Mouse (Mus musculus) E14TG2a.4 (cell line): ENCODE results near the gene Plekhd1.

Experiments
- H3K27me3 ChIP-seq: 2 replicates; pipeline ENCODE4 v1.6.1; 2014; ENCODE audit warnings: low read length, control low read depth; ENCODE audit not compliant: insufficient read depth
- H3K36me3 ChIP-seq: 2 replicates; pipeline ENCODE4 v1.6.1; 2014; ENCODE audit warnings: low read length, control low read depth; ENCODE audit not compliant: insufficient read depth
- H3K4me1 ChIP-seq: replicated peaks from 2 replicates; pipeline ENCODE4 v1.6.1; 2014; ENCODE audit warnings: low read depth, low read length, control low read depth
- H3K4me3 ChIP-seq: replicated peaks from 2 replicates; pipeline ENCODE4 v1.5.1; 2014; ENCODE audit warnings: mild to moderate bottlenecking, low read length
- H3K9me3 ChIP-seq: 2 replicates; pipeline ENCODE4 v1.6.1; 2014; ENCODE audit warnings: low read length, control low read depth
- CTCF ChIP-seq: conservative IDR thresholded peaks from 2 replicates; pipeline ENCODE4 v1.5.1; 2014; ENCODE audit warnings: low read length
- NANOG ChIP-seq: IDR thresholded peaks from 2 replicates; pipeline ENCODE4 v1.6.1; 2014; ENCODE audit warnings: borderline replicate concordance, low read length, mixed read lengths
- POU5F1 ChIP-seq: IDR thresholded peaks from 2 replicates; pipeline ENCODE4 v1.6.1; 2014; ENCODE audit warnings: low read length, borderline replicate concordance

Gene Plekhd1

GRCm38 (mm10) chr12:80692269-80692972, at the start of gene Plekhd1:
Gene Plekhd1 (plus strand): TSS chr12:80692591.
- Histone ChIP-seq H3K4me3 (peak within 1 kb of the TSS; percentile 82), H3K9me3 (no peaks in the 10 kb centered on the region), H3K4me1 (peaks cover 51% of the 10 kb centered on the region), H3K27me3 (peaks cover 72% of the 10 kb centered on the region), H3K36me3 (no peaks in the 10 kb centered on the region)
- TF ChIP-seq CTCF (no peak), NANOG (no peak), POU5F1 (no peak)

- H3K9me3 ChIP-seq: no peaks in the 10 kb centered on the region
- TF ChIP-seq CTCF (peak; percentile 90), NANOG (no peak)
These were observed 49.4 kb upstream of the Plekhd1 start for GRCm38 (mm10) chr12:80642725-80643692.

GRCm38 (mm10) chr12:80643693-80644505, 48.5 kb upstream of the Plekhd1 start, which contains the start of the genes Slc39a9 and Erh:
Gene Slc39a9 (plus strand): TSS chr12:80643883.
Gene Erh (minus strand): TSS chr12:80644341.
- Histone ChIP-seq H3K9me3 (no peaks in the 10 kb centered on the region), H3K36me3 (peaks cover 68% of the 10 kb centered on the region), H3K4me3 (peak within 1 kb of the TSS; percentile 99), H3K27me3 (no peaks in the 10 kb centered on the region), H3K4me1 (peaks cover 55% of the 10 kb centered on the region)
- TF ChIP-seq NANOG: no peak
- TF ChIP-seq POU5F1: no peak
- no peak for TF ChIP-seq CTCF

More at GRCm38 (mm10) chr12:80642725-80643692, 49.4 kb upstream of the Plekhd1 start:
- Histone ChIP-seq H3K27me3 (no peaks in the 10 kb centered on the region), H3K4me3 (peak overlapping the region; percentile 99), H3K36me3 (peaks cover 68% of the 10 kb centered on the region), H3K4me1 (peaks cover 63% of the 10 kb centered on the region)

DNA sequence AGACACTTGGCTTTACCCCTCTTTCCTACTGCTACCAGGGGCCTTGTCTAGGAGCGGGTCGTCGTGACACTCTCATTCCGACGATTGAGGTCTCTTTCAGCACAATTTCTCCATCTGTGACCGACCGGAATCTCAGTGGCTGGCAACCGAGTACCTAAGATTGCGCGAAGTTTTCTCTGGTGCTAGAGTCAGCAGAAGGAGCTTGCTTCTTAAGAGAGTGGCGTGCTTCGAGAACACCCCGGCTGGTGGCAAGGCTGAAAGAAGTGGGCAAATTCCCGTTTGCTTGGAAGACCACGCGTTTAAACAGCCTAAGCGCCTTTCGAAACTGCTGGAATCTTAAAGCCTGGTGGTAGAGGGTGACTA, 47.9 kb upstream of the Plekhd1 start:
- no peaks in the 10 kb centered on the region for H3K9me3 ChIP-seq
- peak overlapping the region; percentile 99 for H3K4me3 ChIP-seq
- TF ChIP-seq CTCF: no peak
- no peak for TF ChIP-seq POU5F1
- TF ChIP-seq NANOG: no peak
- H3K4me1 ChIP-seq: peaks cover 49% of the 10 kb centered on the region
- H3K27me3 ChIP-seq: no peaks in the 10 kb centered on the region
- H3K36me3 ChIP-seq: peaks cover 67% of the 10 kb centered on the region

GRCm38 (mm10) chr12:80646377-80646776, 46.0 kb upstream of the Plekhd1 start:
- Histone ChIP-seq H3K27me3 (no peaks in the 10 kb centered on the region), H3K4me1 (peaks cover 30% of the 10 kb centered on the region), H3K4me3 (no peak overlapping the region), H3K36me3 (peaks cover 54% of the 10 kb centered on the region), H3K9me3 (no peaks in the 10 kb centered on the region)
- TF ChIP-seq NANOG: no peak
- TF ChIP-seq POU5F1: no peak
- TF ChIP-seq CTCF: no peak

- Histone ChIP-seq H3K4me3 (no peak overlapping the region), H3K27me3 (no peaks in the 10 kb centered on the region), H3K36me3 (peaks cover 9% of the 10 kb centered on the region), H3K9me3 (no peaks in the 10 kb centered on the region), H3K4me1 (peaks cover 3% of the 10 kb centered on the region; the same call in 1 of the 2 replicates)
- TF ChIP-seq POU5F1: no peak
- no peak for TF ChIP-seq CTCF
- no peak for TF ChIP-seq NANOG
These were observed 38.3 kb upstream of the Plekhd1 start for GRCm38 (mm10) chr12:80653951-80654658.

GRCm38 (mm10) chr12:80654659-80655025, 37.7 kb upstream of the Plekhd1 start:
- Histone ChIP-seq H3K36me3 (peaks cover 6% of the 10 kb centered on the region), H3K9me3 (no peaks in the 10 kb centered on the region), H3K4me1 (peaks cover 5% of the 10 kb centered on the region), H3K4me3 (no peak overlapping the region), H3K27me3 (no peaks in the 10 kb centered on the region)
- TF ChIP-seq POU5F1 (no peak), CTCF (no peak), NANOG (no peak)
